Mouse (Mus musculus) cerebellum, adult (tissue): ENCODE measurements around the gene BC048562.

Source experiments
- ATAC-seq: cut with Nextera tagmentation; 2 replicates; pipeline ENCODE4 v1.9.2; 2017; ENCODE audit warnings: mild to moderate bottlenecking, moderate library complexity, mixed read lengths; ENCODE audit not compliant: insufficient number of reproducible peaks, low FRiP score, low TSS enrichment

BC048562 gene

GRCm38 (mm10) chr9:108436182-108436581, at the start of gene BC048562:
Gene BC048562, plus strand, starts transcription at chr9:108436482.
- ATAC-seq, result no peak

- ATAC-seq, result no peak
Observed at GRCm38 (mm10) chr9:108386816-108387215, 49.5 kb upstream of the BC048562 start.

GRCm38 (mm10) chr9:108388601-108389000, 47.7 kb upstream of the BC048562 start:
- ATAC-seq, result no peak

- ATAC-seq, result no peak
Observed at GRCm38 (mm10) chr9:108389220-108389619, 47.1 kb upstream of the BC048562 start.

- no peak for ATAC-seq
Observed at GRCm38 (mm10) chr9:108392676-108393075, 43.6 kb upstream of the BC048562 start, which contains the start of gene 1700102P08Rik. Gene 1700102P08Rik, plus strand, starts transcription at chr9:108392805.

- ATAC-seq, result no peak
Observed at GRCm38 (mm10) chr9:108394191-108394590, 42.1 kb upstream of the BC048562 start.

- no peak for ATAC-seq
Observed at GRCm38 (mm10) chr9:108395427-108395826, 40.9 kb upstream of the BC048562 start.

GRCm38 (mm10) chr9:108398324-108398723, 38.0 kb upstream of the BC048562 start:
- no peak for ATAC-seq

- no peak for ATAC-seq
Observed at GRCm38 (mm10) chr9:108401186-108401960, 34.9 kb upstream of the BC048562 start.

- no peak for ATAC-seq
Observed at GRCm38 (mm10) chr9:108403081-108403480, 33.2 kb upstream of the BC048562 start.

- no peak for ATAC-seq
Observed at GRCm38 (mm10) chr9:108404451-108404850, 31.8 kb upstream of the BC048562 start.

- ATAC-seq, result no peak
Observed at GRCm38 (mm10) chr9:108409535-108409934, 26.7 kb upstream of the BC048562 start.

GRCm38 (mm10) chr9:108411381-108411942, 24.8 kb upstream of the BC048562 start:
- ATAC-seq, result no peak

GRCm38 (mm10) chr9:108412221-108412620, 24.1 kb upstream of the BC048562 start:
- no peak for ATAC-seq

- no peak for ATAC-seq
Observed at GRCm38 (mm10) chr9:108428384-108428783, 7.9 kb upstream of the BC048562 start, which contains the start of gene Ccdc36. Gene Ccdc36, minus strand, starts transcription at chr9:108428484.

GRCm38 (mm10) chr9:108431431-108432067, 4.7 kb upstream of the BC048562 start:
- ATAC-seq, result no peak

- no peak for ATAC-seq
Observed at GRCm38 (mm10) chr9:108439176-108439575, 2.9 kb downstream of the BC048562 start.

- ATAC-seq, result no peak
Observed at GRCm38 (mm10) chr9:108440485-108440884, 4.2 kb downstream of the BC048562 start.

- no peak for ATAC-seq
Observed at GRCm38 (mm10) chr9:108441236-108441919, 5.1 kb downstream of the BC048562 start.

GRCm38 (mm10) chr9:108445125-108445524, 8.8 kb downstream of the BC048562 start:
- ATAC-seq, result no peak

- ATAC-seq, result no peak
Observed at GRCm38 (mm10) chr9:108449860-108450259, 13.6 kb downstream of the BC048562 start.
